ENCODE assay signal across 24 mouse cellular contexts in genomic region chr14:73312909-73313308, GRCm38 (mm10).
"Had no signal": no experiment of that assay in that cellular context is flagged by ENCODE, and none has a peak within 500 bp of the region (broad histone marks: within the 10 kb centered on the region; RNA-seq: fewer than 3 reads in every experiment).

No protein-coding gene starts in this region.

- H3K27ac ChIP-seq: heart, embryonic 10.5 days; hindbrain, embryonic 15.5 days; hindbrain, postnatal 0 days; kidney, embryonic 15.5 days; kidney, postnatal 0 days; limb, embryonic 12.5 days; limb, embryonic 15.5 days; liver, embryonic 14.5 days had no signal

- H3K4me1 ChIP-seq: limb, embryonic 15.5 days had no signal

- H3K27me3 ChIP-seq: hindbrain, embryonic 13.5 days; hindbrain, embryonic 15.5 days; kidney, embryonic 15.5 days; limb, embryonic 12.5 days; limb, embryonic 15.5 days had no signal

- H3K9me3 ChIP-seq: heart, embryonic 10.5 days; hindbrain, embryonic 13.5 days; hindbrain, embryonic 15.5 days; kidney, embryonic 15.5 days; limb, embryonic 12.5 days; limb, embryonic 15.5 days had no signal

- H3K36me3 ChIP-seq: heart, embryonic 10.5 days; hindbrain, embryonic 13.5 days; hindbrain, embryonic 15.5 days; kidney, embryonic 15.5 days; limb, embryonic 12.5 days; limb, embryonic 15.5 days had no signal

- H3K9ac ChIP-seq: hindbrain, embryonic 13.5 days; hindbrain, embryonic 15.5 days; kidney, embryonic 15.5 days; limb, embryonic 12.5 days; limb, embryonic 15.5 days; liver, embryonic 14.5 days had no signal

- DNase-seq: gastrocnemius, postnatal 10 days; gastrocnemius, postnatal 25 days; heart, adult 18-20 months; heart, postnatal 14 days; heart, postnatal 36 days; kidney, adult 11 months; kidney, adult 2 months; kidney, adult 9 months; kidney, postnatal 14 days; kidney, postnatal 36 days; layer of hippocampus, adult 9-11 months; layer of hippocampus, postnatal 36 days; left cerebral cortex, postnatal 4 days had no signal

- H3K4me2 ChIP-seq: hindbrain, embryonic 13.5 days; hindbrain, embryonic 15.5 days; kidney, embryonic 15.5 days; limb, embryonic 12.5 days; limb, embryonic 15.5 days; liver, embryonic 11.5 days had no signal

- ATAC-seq: hindbrain, postnatal 0 days; intestine, embryonic 16.5 days had no signal

- H3K4me3 ChIP-seq: heart, embryonic 10.5 days; hindbrain, embryonic 13.5 days; hindbrain, embryonic 15.5 days; kidney, embryonic 15.5 days; limb, embryonic 12.5 days; limb, embryonic 15.5 days had no signal
